Mouse (Mus musculus): ENCODE measurements around the gene Snap25.

Snap25 gene

GRCm38 (mm10) chr2:136713299-136713758 lies at the start of gene Snap25:
Gene Snap25, plus strand, starts transcription at chr2:136713453.
- peak; percentile 30 to 44 for DNase-seq

GRCm38 (mm10) chr2:136666951-136667350 lies 46.3 kb upstream of the Snap25 start:
- no peak for DNase-seq

GRCm38 (mm10) chr2:136669183-136669582 lies 44.1 kb upstream of the Snap25 start:
- DNase-seq = peak; percentile 10 to 18

- no peak for DNase-seq
Observed at GRCm38 (mm10) chr2:136669665-136670064, 43.6 kb upstream of the Snap25 start.

- DNase-seq = peak in 1 of 2 experiments; percentile 12
Observed at GRCm38 (mm10) chr2:136670539-136671271, 42.5 kb upstream of the Snap25 start.

- DNase-seq = no peak
Observed at GRCm38 (mm10) chr2:136674077-136674757, 39.0 kb upstream of the Snap25 start.

- DNase-seq = no peak
Observed at GRCm38 (mm10) chr2:136676196-136676595, 37.1 kb upstream of the Snap25 start.

- DNase-seq = no peak
Observed at GRCm38 (mm10) chr2:136676918-136677445, 36.3 kb upstream of the Snap25 start.

- DNase-seq = peak; percentile 73 to 83
Observed at GRCm38 (mm10) chr2:136678321-136679161, 34.7 kb upstream of the Snap25 start.

GRCm38 (mm10) chr2:136679280-136680221 lies 33.7 kb upstream of the Snap25 start:
- peak; percentile 78 to 86 for DNase-seq

GRCm38 (mm10) chr2:136682146-136682860 lies 30.9 kb upstream of the Snap25 start:
- peak in 1 of 2 experiments; percentile 21 for DNase-seq

GRCm38 (mm10) chr2:136686195-136686594 lies 27.1 kb upstream of the Snap25 start:
- no peak for DNase-seq

- DNase-seq = no peak
Observed at GRCm38 (mm10) chr2:136687316-136687715, 25.9 kb upstream of the Snap25 start.

- DNase-seq = no peak
Observed at GRCm38 (mm10) chr2:136689476-136689875, 23.8 kb upstream of the Snap25 start.

- DNase-seq = no peak
Observed at GRCm38 (mm10) chr2:136691681-136692080, 21.6 kb upstream of the Snap25 start.

GRCm38 (mm10) chr2:136699429-136700227 lies 13.6 kb upstream of the Snap25 start:
- DNase-seq = no peak

GRCm38 (mm10) chr2:136703376-136703775 lies 9.9 kb upstream of the Snap25 start:
- DNase-seq = no peak

GRCm38 (mm10) chr2:136711155-136711554 lies 2.1 kb upstream of the Snap25 start:
- DNase-seq = no peak

- DNase-seq = peak in 1 of 2 experiments; percentile 2
Observed at GRCm38 (mm10) chr2:136711746-136712440, 1.4 kb upstream of the Snap25 start.
